Mouse (Mus musculus): ENCODE data around the gene Med9.
"Not testable (repeated sequence)": the region's sequence is repeated elsewhere in the genome, so short reads cannot be mapped to it uniquely, and the experiment has no call there.

The Med9 gene

DNA sequence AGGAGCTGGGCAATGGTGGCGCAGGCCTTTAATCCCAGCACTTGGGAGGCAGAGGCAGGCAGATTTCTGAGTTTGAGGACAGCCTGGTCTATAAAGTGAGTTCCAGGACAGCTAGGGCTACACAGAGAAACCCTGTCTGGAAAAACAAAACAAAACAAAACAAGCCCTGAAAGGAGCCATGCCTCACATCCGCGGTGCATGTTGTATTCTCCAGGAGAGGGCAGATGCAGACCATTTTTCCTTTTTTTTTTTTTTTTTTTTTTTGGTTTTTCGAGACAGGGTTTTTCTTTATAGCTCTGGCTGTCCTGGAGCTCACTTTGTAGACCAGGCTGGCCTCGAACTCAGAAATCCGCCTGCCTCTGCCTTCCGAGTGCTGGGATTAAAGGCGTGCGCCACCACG is 3.2 kb upstream of the Med9 start:
- in situ Hi-C loops (cut with MseI, MboI), result not testable (repeated sequence)

- in situ Hi-C loops (cut with MseI, MboI), result no loop called here
Measured at GRCm38 (mm10) chr11:59948401-59948767, 378 bp downstream of the Med9 start.

- in situ Hi-C loops (cut with MseI, MboI), result no loop called here
Measured at GRCm38 (mm10) chr11:59952892-59953291, 4.9 kb downstream of the Med9 start.

- in situ Hi-C loops (cut with MseI, MboI), result no loop called here
Measured at GRCm38 (mm10) chr11:59956749-59957148, 8.7 kb downstream of the Med9 start.

DNA sequence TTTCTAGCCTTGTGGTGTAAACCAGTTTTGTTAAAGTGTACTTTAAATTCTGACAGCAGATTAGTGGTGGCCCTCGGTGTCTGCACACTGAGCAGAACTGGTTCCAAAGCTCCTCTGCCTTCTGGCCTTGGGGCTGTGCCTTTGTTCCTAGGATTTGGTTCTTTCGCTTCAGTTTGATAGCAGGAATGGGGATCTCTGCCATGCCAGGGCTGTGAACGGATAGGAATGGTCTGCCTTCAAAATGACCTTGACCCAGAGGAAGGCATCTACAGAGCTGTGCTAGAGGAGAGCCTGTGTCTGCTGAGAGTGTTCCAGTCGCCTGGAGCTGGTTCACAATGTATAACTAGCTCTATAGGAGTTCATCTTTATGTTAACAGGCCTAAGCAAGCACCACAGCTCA is 11.4 kb downstream of the Med9 start:
- in situ Hi-C loops (cut with MseI, MboI), result no loop called here

DNA sequence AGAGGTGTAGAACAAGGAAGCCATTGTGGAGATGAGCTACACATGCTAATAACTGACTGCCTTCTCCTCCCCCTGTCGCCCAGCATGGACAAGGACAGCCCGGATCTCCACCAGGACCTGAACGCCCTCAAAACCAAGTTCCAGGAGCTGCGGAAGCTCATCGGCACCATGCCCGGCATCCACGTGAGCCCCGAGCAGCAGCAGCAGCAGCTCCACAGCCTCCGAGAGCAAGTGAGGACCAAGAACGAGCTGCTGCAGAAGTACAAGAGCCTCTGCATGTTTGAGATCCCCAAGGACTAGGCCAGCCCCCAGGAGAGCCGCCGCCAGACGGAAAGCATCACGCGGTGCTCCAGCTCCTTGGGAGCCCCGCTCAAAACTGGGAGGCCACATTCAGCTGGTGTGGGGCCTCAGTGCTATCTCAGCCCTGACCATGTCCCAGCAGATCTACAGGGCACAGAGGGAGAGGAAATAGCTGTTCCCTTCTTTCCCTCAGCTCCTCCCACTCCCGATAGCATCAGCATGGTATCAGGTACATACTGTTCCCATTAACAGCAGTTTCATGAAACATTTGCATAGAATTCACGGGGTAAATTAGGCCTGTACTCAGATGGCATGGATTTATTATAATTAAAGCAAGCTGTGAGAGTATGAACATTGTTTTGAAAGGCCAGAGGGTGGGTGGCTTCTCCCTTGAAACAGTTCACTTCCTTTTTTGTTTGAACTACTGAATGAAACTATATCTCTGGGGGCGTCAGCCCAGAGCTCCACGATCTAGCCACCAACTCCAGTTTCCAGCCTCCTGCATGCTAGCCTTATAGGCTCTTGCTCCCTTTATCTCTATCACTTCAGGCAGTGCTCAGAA is 12.7 kb downstream of the Med9 start:
- in situ Hi-C loops (cut with MseI, MboI), result no loop called here

GRCm38 (mm10) chr11:59961338-59961875 is 13.4 kb downstream of the Med9 start:
- in situ Hi-C loops (cut with MseI, MboI), result no loop called here

DNA sequence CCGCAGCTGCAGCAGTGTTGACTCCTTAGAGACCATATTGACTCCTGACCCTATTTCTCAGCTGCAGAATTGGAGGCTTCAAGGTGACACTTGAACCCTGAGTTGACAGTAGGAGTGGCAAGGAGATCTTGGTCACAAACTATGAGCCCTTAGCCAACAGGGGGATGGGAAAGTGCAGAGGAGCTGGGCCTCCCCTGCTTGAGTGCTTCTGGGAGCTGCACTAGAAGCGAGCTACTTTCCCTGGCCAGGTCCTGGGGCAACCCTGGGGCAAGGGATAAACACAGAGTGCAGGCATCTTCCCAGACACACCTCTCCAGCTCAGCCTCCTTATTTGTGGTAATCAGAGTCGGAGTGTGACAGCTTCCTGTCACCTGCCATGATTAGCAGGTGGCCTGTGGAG is 14.6 kb downstream of the Med9 start:
- in situ Hi-C loops (cut with MseI, MboI), result no loop called here

GRCm38 (mm10) chr11:59963364-59964162 is 15.6 kb downstream of the Med9 start:
- in situ Hi-C loops (cut with MseI, MboI), result no loop called here

DNA sequence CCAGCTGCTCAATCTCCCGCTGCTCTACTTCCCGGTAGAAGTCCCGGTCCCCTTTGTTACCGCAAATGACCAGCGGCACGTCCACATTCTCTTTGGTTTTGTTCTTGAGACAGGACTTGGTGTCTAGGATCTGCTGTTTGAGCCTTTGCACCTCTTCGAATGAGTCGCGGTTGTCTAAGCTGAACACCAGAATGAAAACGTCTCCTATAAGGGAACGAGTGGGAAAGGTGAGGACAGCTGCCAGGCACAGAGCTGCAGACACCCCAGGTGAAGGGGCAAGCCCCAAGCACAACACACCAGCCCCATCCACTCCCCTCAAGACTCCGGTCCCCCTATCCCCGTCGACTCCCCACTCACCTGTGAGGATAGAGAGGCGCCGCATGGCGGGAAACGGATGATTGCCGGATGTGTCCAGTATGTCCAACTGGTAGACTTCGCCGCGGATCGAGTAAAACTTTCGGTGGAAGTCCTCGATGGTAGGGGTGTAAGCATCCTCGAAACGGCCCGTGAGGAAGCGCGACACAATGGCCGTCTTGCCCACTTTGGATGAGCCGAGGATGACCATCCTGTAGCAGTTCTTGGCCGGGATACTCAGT is 16.3 kb downstream of the Med9 start:
- in situ Hi-C loops (cut with MseI, MboI), result no loop called here

- in situ Hi-C loops (cut with MseI, MboI), result no loop called here
Measured at GRCm38 (mm10) chr11:59964818-59965217, 16.8 kb downstream of the Med9 start, which contains the start of gene Rasd1. Gene Rasd1 (minus strand): TSS chr11:59964944.

- in situ Hi-C loops (cut with MseI, MboI), result no loop called here
Measured at GRCm38 (mm10) chr11:59965227-59966101, 17.5 kb downstream of the Med9 start.

GRCm38 (mm10) chr11:59966102-59966483 is 18.1 kb downstream of the Med9 start:
- in situ Hi-C loops (cut with MseI, MboI), result no loop called here

DNA sequence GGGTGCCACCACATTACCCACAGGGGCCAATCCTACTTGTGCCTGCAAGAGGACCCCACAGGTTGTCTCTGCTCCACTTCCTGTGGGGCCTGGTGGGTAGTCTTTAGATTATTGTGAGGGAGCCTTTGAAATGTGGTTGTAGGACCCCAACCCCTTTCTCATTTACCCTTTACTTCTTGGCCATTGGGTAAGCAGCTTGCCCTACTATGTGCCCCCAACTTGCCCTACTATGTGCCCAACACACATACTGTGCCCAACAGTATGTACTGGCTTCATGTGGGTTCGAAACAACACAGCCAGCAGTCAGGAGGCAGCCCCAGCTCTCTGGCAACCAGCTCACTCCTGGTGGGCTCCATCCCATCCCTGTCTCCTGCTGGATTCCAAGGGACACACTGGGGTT is 19.8 kb downstream of the Med9 start:
- in situ Hi-C loops (cut with MseI, MboI), result no loop called here

- in situ Hi-C loops (cut with MseI, MboI), result no loop called here
Measured at GRCm38 (mm10) chr11:59970780-59971179, 22.8 kb downstream of the Med9 start.

DNA sequence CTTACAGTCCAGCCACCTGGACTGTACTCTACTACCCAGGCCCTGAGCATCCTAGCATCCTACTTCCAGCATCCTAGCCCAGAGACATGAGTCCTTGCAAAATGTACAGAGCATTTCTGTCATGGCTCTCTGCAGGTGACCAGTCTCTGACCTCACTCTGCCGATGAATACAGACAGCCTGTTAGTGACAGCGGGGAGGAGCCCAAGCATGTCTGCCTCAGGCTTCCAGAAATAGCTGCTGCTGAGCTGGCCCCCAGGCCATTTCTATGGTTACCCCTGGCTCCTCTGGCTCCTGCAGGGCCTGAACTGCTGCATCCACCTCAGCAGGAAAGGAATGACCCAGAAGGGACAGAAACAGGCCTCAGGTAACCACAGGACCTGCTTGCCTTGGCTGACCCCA is 23.7 kb downstream of the Med9 start:
- in situ Hi-C loops (cut with MseI, MboI), result no loop called here

DNA sequence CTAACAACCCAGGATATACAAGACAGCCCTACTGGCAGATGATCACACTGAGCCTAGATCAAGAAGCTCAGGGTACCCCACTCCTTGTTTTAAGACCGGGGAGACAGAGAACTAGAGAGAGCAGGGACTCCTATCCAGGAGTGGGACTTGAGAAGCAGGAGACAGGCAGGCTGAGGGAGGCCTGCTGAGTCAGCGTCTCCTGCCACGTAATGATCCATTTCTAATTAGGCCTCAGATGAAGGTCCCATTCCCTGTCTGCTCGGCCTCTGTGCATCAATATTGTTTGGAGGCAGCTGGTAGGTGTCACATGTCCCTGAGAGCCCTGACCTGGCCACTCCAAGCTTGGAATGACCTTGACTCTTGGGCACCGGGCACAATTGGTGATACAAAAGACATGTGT is 25.4 kb downstream of the Med9 start:
- in situ Hi-C loops (cut with MseI, MboI), result no loop called here

DNA sequence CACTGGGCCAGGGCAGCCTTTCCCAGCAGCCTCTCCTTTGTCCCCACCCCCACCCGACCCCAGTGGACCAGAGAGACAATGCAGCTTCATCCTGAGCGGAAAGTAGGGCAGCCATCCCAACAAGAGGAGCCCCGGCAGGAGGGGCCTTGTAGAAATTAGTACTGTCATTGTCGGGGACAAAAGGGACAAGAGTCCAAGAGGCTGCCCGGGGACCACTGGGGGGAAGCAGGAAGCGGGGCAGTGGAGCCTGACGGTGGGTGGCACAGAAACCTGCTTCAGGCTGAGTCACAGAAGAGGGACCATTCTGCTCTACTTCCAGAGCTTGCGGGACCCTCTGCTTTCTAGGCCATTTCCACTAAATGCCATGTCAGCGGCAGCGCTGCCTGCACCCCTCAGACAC is 27.2 kb downstream of the Med9 start:
- in situ Hi-C loops (cut with MseI, MboI), result no loop called here

DNA sequence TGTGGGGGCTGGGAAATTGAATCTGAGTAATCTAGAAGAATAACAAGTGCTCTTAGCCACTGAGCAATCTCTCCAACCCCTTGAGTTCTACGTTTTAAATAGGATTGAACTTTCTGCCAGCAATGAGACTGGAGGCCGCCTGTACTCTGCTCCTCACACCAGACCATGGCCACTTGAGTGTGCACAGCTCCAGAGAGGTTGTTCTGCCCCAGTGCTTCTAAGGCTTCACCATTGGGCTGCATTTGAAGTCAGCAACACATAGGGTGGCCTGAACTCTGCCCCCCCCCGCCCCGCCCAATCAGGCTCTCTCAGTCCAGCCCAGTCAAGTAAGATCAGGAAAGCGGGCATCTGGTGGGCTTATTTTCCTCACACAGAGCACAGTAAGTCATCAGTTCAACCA is 29.8 kb downstream of the Med9 start:
- in situ Hi-C loops (cut with MseI, MboI), result no loop called here

DNA sequence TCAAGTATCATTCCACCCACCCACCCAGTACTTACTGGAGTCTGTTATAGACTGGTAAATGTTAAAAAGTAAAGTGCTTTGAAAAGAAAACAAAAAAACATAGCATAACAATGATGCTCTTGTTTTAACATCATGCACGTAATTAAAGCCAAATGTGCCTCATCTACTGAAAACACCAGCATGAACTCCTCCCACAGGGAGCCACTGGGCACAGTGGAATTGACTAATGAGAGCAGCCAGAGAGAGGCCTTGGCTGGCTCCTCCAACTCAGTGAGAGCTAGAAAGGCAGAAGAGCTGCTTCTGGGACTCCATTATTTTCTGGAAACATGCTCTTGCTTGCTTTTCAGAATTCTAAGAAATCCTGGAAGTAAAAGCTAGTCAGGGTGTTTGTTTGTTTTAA is 41.4 kb downstream of the Med9 start:
- in situ Hi-C loops (cut with MseI, MboI), result no loop called here

DNA sequence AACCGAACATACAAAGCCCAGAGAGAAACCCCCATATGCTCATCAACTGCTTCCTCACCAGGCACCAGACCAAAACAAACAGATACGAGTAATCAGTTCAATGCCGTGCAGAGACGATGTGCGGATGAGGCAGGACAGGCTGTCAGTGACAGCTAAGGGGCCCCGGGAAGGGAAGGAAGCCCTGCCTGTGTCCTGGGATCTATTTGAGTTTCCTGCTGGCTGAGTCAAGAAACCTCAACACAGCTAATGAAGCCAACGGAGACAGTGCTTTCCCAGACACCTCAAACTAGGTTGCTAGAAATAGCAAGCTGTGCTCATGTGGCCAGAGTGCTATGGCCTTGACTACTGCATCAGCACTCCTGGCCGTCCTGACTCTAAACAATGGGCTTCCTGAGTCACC is 43.4 kb downstream of the Med9 start:
- in situ Hi-C loops (cut with MseI, MboI), result no loop called here

All from mouse trophoblast stem cell (cell line).